Mouse (Mus musculus): ENCODE data around the gene Mecom. TPM values are rescaled to one million over a fixed set of nuclear protein-coding genes. Genes with fewer than 3 reads are reported as not detected.

Mecom gene
- polyA plus RNA-seq, 1 experiment, result 3.2 TPM

- H3K4me3 ChIP-seq (ENCODE audit: insufficient read depth, low read length), result no peak overlapping the region
- TF ChIP-seq CTCF (IDR thresholded peaks at IDR 0.05; ENCODE audit: extremely low read depth, insufficient read depth, low read length) (no peak), POLR2A (IDR thresholded peaks at IDR 0.05; ENCODE audit: extremely low read depth, insufficient read depth, low read length) (no peak)
- H3K27ac ChIP-seq (ENCODE audit: insufficient read depth, low read length), result no peak overlapping the region
- no peaks in the 10 kb centered on the region for H3K4me1 ChIP-seq (ENCODE audit: control insufficient read depth, insufficient read depth, low read length)
Measured at GRCm38 (mm10) chr3:30255828-30256227, 292.0 kb downstream of the Mecom start.

- H3K4me1 ChIP-seq (ENCODE audit: control insufficient read depth, insufficient read depth, low read length), result no peaks in the 10 kb centered on the region
- no peak for TF ChIP-seq CTCF (IDR thresholded peaks at IDR 0.05; ENCODE audit: extremely low read depth, insufficient read depth, low read length)
- no peak for TF ChIP-seq POLR2A (IDR thresholded peaks at IDR 0.05; ENCODE audit: extremely low read depth, insufficient read depth, low read length)
- no peak overlapping the region for H3K4me3 ChIP-seq (ENCODE audit: insufficient read depth, low read length)
- H3K27ac ChIP-seq (ENCODE audit: insufficient read depth, low read length), result no peak overlapping the region
Measured at GRCm38 (mm10) chr3:30254451-30254850, 293.4 kb downstream of the Mecom start.

GRCm38 (mm10) chr3:30253714-30254113, 294.1 kb downstream of the Mecom start:
- H3K4me3 ChIP-seq (ENCODE audit: insufficient read depth, low read length), result no peak overlapping the region
- H3K4me1 ChIP-seq (ENCODE audit: control insufficient read depth, insufficient read depth, low read length), result no peaks in the 10 kb centered on the region
- TF ChIP-seq CTCF (IDR thresholded peaks at IDR 0.05; ENCODE audit: extremely low read depth, insufficient read depth, low read length) (no peak), POLR2A (IDR thresholded peaks at IDR 0.05; ENCODE audit: extremely low read depth, insufficient read depth, low read length) (no peak)
- H3K27ac ChIP-seq (ENCODE audit: insufficient read depth, low read length), result no peak overlapping the region

- no peak overlapping the region for H3K4me3 ChIP-seq (ENCODE audit: insufficient read depth, low read length)
- H3K4me1 ChIP-seq (ENCODE audit: control insufficient read depth, insufficient read depth, low read length), result no peaks in the 10 kb centered on the region
- TF ChIP-seq POLR2A (IDR thresholded peaks at IDR 0.05; ENCODE audit: extremely low read depth, insufficient read depth, low read length), result no peak
- TF ChIP-seq CTCF (IDR thresholded peaks at IDR 0.05; ENCODE audit: extremely low read depth, insufficient read depth, low read length), result no peak
- H3K27ac ChIP-seq (ENCODE audit: insufficient read depth, low read length), result no peak overlapping the region
Measured at GRCm38 (mm10) chr3:30248656-30249384, 299.0 kb downstream of the Mecom start.

- no peak overlapping the region for H3K4me3 ChIP-seq (ENCODE audit: insufficient read depth, low read length)
- H3K4me1 ChIP-seq (ENCODE audit: control insufficient read depth, insufficient read depth, low read length), result no peaks in the 10 kb centered on the region
- no peak overlapping the region for H3K27ac ChIP-seq (ENCODE audit: insufficient read depth, low read length)
- TF ChIP-seq CTCF (IDR thresholded peaks at IDR 0.05; ENCODE audit: extremely low read depth, insufficient read depth, low read length) (no peak), POLR2A (IDR thresholded peaks at IDR 0.05; ENCODE audit: extremely low read depth, insufficient read depth, low read length) (no peak)
Measured at GRCm38 (mm10) chr3:30247256-30247655, 300.6 kb downstream of the Mecom start.

- H3K27ac ChIP-seq (ENCODE audit: insufficient read depth, low read length), result no peak overlapping the region
- no peak overlapping the region for H3K4me3 ChIP-seq (ENCODE audit: insufficient read depth, low read length)
- TF ChIP-seq CTCF (IDR thresholded peaks at IDR 0.05; ENCODE audit: extremely low read depth, insufficient read depth, low read length) (no peak), POLR2A (IDR thresholded peaks at IDR 0.05; ENCODE audit: extremely low read depth, insufficient read depth, low read length) (no peak)
Measured at GRCm38 (mm10) chr3:30246431-30247041, 301.3 kb downstream of the Mecom start.

GRCm38 (mm10) chr3:30245950-30246349, 301.9 kb downstream of the Mecom start:
- H3K4me3 ChIP-seq (ENCODE audit: insufficient read depth, low read length), result no peak overlapping the region
- H3K27ac ChIP-seq (ENCODE audit: insufficient read depth, low read length), result no peak overlapping the region
- no peak for TF ChIP-seq CTCF (IDR thresholded peaks at IDR 0.05; ENCODE audit: extremely low read depth, insufficient read depth, low read length)
- no peak for TF ChIP-seq POLR2A (IDR thresholded peaks at IDR 0.05; ENCODE audit: extremely low read depth, insufficient read depth, low read length)
- H3K4me1 ChIP-seq (ENCODE audit: control insufficient read depth, insufficient read depth, low read length), result no peaks in the 10 kb centered on the region

More at GRCm38 (mm10) chr3:30246431-30247041, 301.3 kb downstream of the Mecom start:
- no peaks in the 10 kb centered on the region for H3K4me1 ChIP-seq (ENCODE audit: control insufficient read depth, insufficient read depth, low read length)

- peak overlapping the region; percentile 65; the same call in 1 of the 2 replicates for H3K27ac ChIP-seq (ENCODE audit: insufficient read depth, low read length)
Measured at GRCm38 (mm10) chr3:30244401-30244871, 303.4 kb downstream of the Mecom start.

GRCm38 (mm10) chr3:30243776-30244275, 304.0 kb downstream of the Mecom start:
- Histone ChIP-seq H3K4me1 (ENCODE audit: control insufficient read depth, insufficient read depth, low read length) (no peaks in the 10 kb centered on the region), H3K4me3 (ENCODE audit: insufficient read depth, low read length) (no peak overlapping the region), H3K27ac (ENCODE audit: insufficient read depth, low read length) (no peak overlapping the region)
- TF ChIP-seq POLR2A (IDR thresholded peaks at IDR 0.05; ENCODE audit: extremely low read depth, insufficient read depth, low read length), result no peak
- no peak for TF ChIP-seq CTCF (IDR thresholded peaks at IDR 0.05; ENCODE audit: extremely low read depth, insufficient read depth, low read length)

More at GRCm38 (mm10) chr3:30244401-30244871, 303.4 kb downstream of the Mecom start:
- Histone ChIP-seq H3K4me1 (ENCODE audit: control insufficient read depth, insufficient read depth, low read length) (no peaks in the 10 kb centered on the region), H3K4me3 (ENCODE audit: insufficient read depth, low read length) (no peak overlapping the region)
- TF ChIP-seq POLR2A (IDR thresholded peaks at IDR 0.05; ENCODE audit: extremely low read depth, insufficient read depth, low read length), result no peak

- Histone ChIP-seq H3K4me3 (ENCODE audit: insufficient read depth, low read length) (no peak overlapping the region), H3K27ac (ENCODE audit: insufficient read depth, low read length) (no peak overlapping the region), H3K4me1 (ENCODE audit: control insufficient read depth, insufficient read depth, low read length) (no peaks in the 10 kb centered on the region)
- TF ChIP-seq CTCF (IDR thresholded peaks at IDR 0.05; ENCODE audit: extremely low read depth, insufficient read depth, low read length) (no peak), POLR2A (IDR thresholded peaks at IDR 0.05; ENCODE audit: extremely low read depth, insufficient read depth, low read length) (no peak)
Measured at GRCm38 (mm10) chr3:30239416-30239815, 308.4 kb downstream of the Mecom start.

Measured in cortical plate, adult 2 months (tissue).